Mouse (Mus musculus) hindbrain, embryonic 13.5 days (tissue): ENCODE data around the gene Mrpl53. TPM values are rescaled to one million over a fixed set of nuclear protein-coding genes. Genes with fewer than 3 reads are reported as not detected.
A peak's percentile ranks its signal among the peaks of the same experiment; 100 is the strongest.

Experiments
- ATAC-seq: fragments of 200-750 bp; cut with Nextera tagmentation; 2 replicates; pipeline ENCODE4 v1.8.0; 2017; ENCODE audit warnings: moderate TSS enrichment; ENCODE audit not compliant: low FRiP score
- H3K27ac ChIP-seq: fragments of 300-500 bp; sonication (generic); 2 replicates; pipeline ENCODE4 v1.5.1; 2015; ENCODE audit warnings: inconsistent platforms, mild to moderate bottlenecking, moderate library complexity
- H3K27me3 ChIP-seq: fragments of 300-500 bp; sonication (generic); 2 replicates; pipeline ENCODE4 v1.6.1; 2015; ENCODE audit warnings: mild to moderate bottlenecking, inconsistent platforms
- H3K36me3 ChIP-seq: fragments of 300-500 bp; sonication (generic); 2 replicates; pipeline ENCODE4 v1.6.1; 2015; ENCODE audit warnings: mild to moderate bottlenecking, inconsistent platforms
- H3K4me1 ChIP-seq: fragments of 300-500 bp; sonication (generic); replicated peaks from 2 replicates; pipeline ENCODE4 v1.6.1; 2015; ENCODE audit warnings: inconsistent platforms
- H3K4me2 ChIP-seq: fragments of 300-500 bp; sonication (generic); 2 replicates; pipeline ENCODE4 v1.6.1; 2015; ENCODE audit warnings: inconsistent platforms, mild to moderate bottlenecking, moderate library complexity
- H3K4me3 ChIP-seq: fragments of 300-500 bp; sonication (generic); 2 replicates; pipeline ENCODE4 v1.5.1; 2015; ENCODE audit warnings: mild to moderate bottlenecking, inconsistent platforms
- H3K9ac ChIP-seq: fragments of 300-500 bp; sonication (generic); 2 replicates; pipeline ENCODE4 v1.6.1; 2015; ENCODE audit warnings: mild to moderate bottlenecking, inconsistent platforms
- H3K9me3 ChIP-seq: fragments of 300-500 bp; sonication (generic); 2 replicates; pipeline ENCODE4 v1.6.1; 2016; ENCODE audit warnings: inconsistent platforms
- WGBS: fragments of 180-500 bp; shearing (Covaris S2); methylation state at CpG from one replicate; pipeline ENCODE4 v1.1.7; 2015; 5-methylcytosine and 5-hydroxymethylcytosine counted together
- polyA plus RNA-seq: library from polyadenylated mRNA; unstranded; fragments of >200 nt; fragmentation: Nextera tagmentation; extraction: Ambion mirVana; gene quantifications from 2 replicates; pipeline ENCODE4 v1.2.1, GENCODE M21; 2015

The Mrpl53 gene
- 123 TPM in 2 replicates for polyA plus RNA-seq

- Histone ChIP-seq H3K27ac (peak within 1 kb of the TSS; percentile 88), H3K4me1 (peaks cover 29% of the 10 kb centered on the region), H3K9ac (peak within 1 kb of the TSS; percentile 89), H3K36me3 (peaks cover 23% of the 10 kb centered on the region), H3K4me3 (peak within 1 kb of the TSS; percentile 83), H3K9me3 (no peaks in the 10 kb centered on the region), H3K4me2 (peak within 1 kb of the TSS; percentile 82), H3K27me3 (no peaks in the 10 kb centered on the region)
- ATAC-seq: peak; percentile 90
- WGBS: under 1% methylated on average over 76 of the region's 76 CpGs
These were observed at the start of gene Mrpl53 for GRCm38 (mm10) chr6:83108762-83109668. Gene Mrpl53, plus strand, starts transcription at chr6:83109040.

- no peaks in the 10 kb centered on the region for H3K9me3 ChIP-seq
- H3K27ac ChIP-seq: no peak overlapping the region
- H3K27me3 ChIP-seq: peaks cover 99% of the 10 kb centered on the region
- no peaks in the 10 kb centered on the region for H3K36me3 ChIP-seq
- H3K4me2 ChIP-seq: no peak overlapping the region
- no peak overlapping the region for H3K4me3 ChIP-seq
- 49% methylated on average over 8 of the region's 8 CpGs for WGBS
- no peak overlapping the region for H3K9ac ChIP-seq
- H3K4me1 ChIP-seq: peaks cover 23% of the 10 kb centered on the region
- no peak for ATAC-seq
These were observed 42.8 kb upstream of the Mrpl53 start for GRCm38 (mm10) chr6:83065995-83066394.

- Histone ChIP-seq H3K36me3 (no peaks in the 10 kb centered on the region), H3K4me2 (no peak overlapping the region), H3K9ac (no peak overlapping the region), H3K27me3 (peaks cover 99% of the 10 kb centered on the region), H3K4me1 (peaks cover 27% of the 10 kb centered on the region), H3K27ac (no peak overlapping the region), H3K9me3 (no peaks in the 10 kb centered on the region), H3K4me3 (no peak overlapping the region)
- WGBS: 29% methylated on average over 6 of the region's 6 CpGs
- ATAC-seq: no peak
These were observed 42.4 kb upstream of the Mrpl53 start for GRCm38 (mm10) chr6:83066441-83066840.

- Histone ChIP-seq H3K27me3 (peaks cover 99% of the 10 kb centered on the region), H3K27ac (no peak overlapping the region), H3K36me3 (no peaks in the 10 kb centered on the region), H3K9me3 (no peaks in the 10 kb centered on the region), H3K9ac (no peak overlapping the region), H3K4me3 (peak overlapping the region; percentile 23), H3K4me2 (no peak overlapping the region), H3K4me1 (peaks cover 28% of the 10 kb centered on the region)
- no peak for ATAC-seq
- WGBS: 3% methylated on average over 8 of the region's 8 CpGs
These were observed 40.6 kb upstream of the Mrpl53 start for GRCm38 (mm10) chr6:83068221-83068620.

- Histone ChIP-seq H3K9me3 (no peaks in the 10 kb centered on the region), H3K27me3 (peaks cover 99% of the 10 kb centered on the region), H3K4me2 (peak overlapping the region; percentile 36; the same call in 1 of the 2 replicates), H3K9ac (0 out of 2 replicates have a peak overlapping the region, but pooled peaks have one; percentile 9), H3K4me3 (peak overlapping the region; percentile 23), H3K4me1 (peaks cover 28% of the 10 kb centered on the region), H3K36me3 (no peaks in the 10 kb centered on the region), H3K27ac (no peak overlapping the region)
- no peak for ATAC-seq
- 1% methylated on average over 71 of the region's 81 CpGs for WGBS
These were observed 39.9 kb upstream of the Mrpl53 start for GRCm38 (mm10) chr6:83068706-83069487.

GRCm38 (mm10) chr6:83069488-83070246 lies 39.2 kb upstream of the Mrpl53 start:
- no peak for ATAC-seq
- H3K9ac ChIP-seq: no peak overlapping the region
- peaks cover 99% of the 10 kb centered on the region for H3K27me3 ChIP-seq
- peak overlapping the region; percentile 21 for H3K4me3 ChIP-seq
- peaks cover 28% of the 10 kb centered on the region for H3K4me1 ChIP-seq
- H3K4me2 ChIP-seq: peak overlapping the region; percentile 11; the same call in 1 of the 2 replicates
- WGBS: 2% methylated on average over 66 of the region's 69 CpGs
- no peaks in the 10 kb centered on the region for H3K36me3 ChIP-seq
- no peaks in the 10 kb centered on the region for H3K9me3 ChIP-seq
- H3K27ac ChIP-seq: no peak overlapping the region

- peaks cover 99% of the 10 kb centered on the region for H3K27me3 ChIP-seq
- H3K4me2 ChIP-seq: peak within 1 kb of the TSS; percentile 11; the same call in 1 of the 2 replicates
- 0% methylated on average over 9 of the region's 10 CpGs for WGBS
- ATAC-seq: no peak
- no peak within 1 kb of the TSS for H3K27ac ChIP-seq
- peaks cover 28% of the 10 kb centered on the region for H3K4me1 ChIP-seq
- no peaks in the 10 kb centered on the region for H3K9me3 ChIP-seq
- no peaks in the 10 kb centered on the region for H3K36me3 ChIP-seq
- peak within 1 kb of the TSS; percentile 23 for H3K4me3 ChIP-seq
- H3K9ac ChIP-seq: no peak within 1 kb of the TSS
These were observed 38.8 kb upstream of the Mrpl53 start, which contains the start of gene Tlx2 for GRCm38 (mm10) chr6:83070247-83070310. Gene Tlx2, minus strand, starts transcription at chr6:83070293.

- peaks cover 28% of the 10 kb centered on the region for H3K4me1 ChIP-seq
- no peaks in the 10 kb centered on the region for H3K9me3 ChIP-seq
- ATAC-seq: no peak; the same call in 1 of the 2 replicates
- peak overlapping the region; percentile 11; the same call in 1 of the 2 replicates for H3K4me2 ChIP-seq
- under 1% methylated on average over 56 of the region's 58 CpGs for WGBS
- H3K27ac ChIP-seq: no peak overlapping the region
- peak overlapping the region; percentile 21 for H3K4me3 ChIP-seq
- H3K36me3 ChIP-seq: no peaks in the 10 kb centered on the region
- H3K27me3 ChIP-seq: peaks cover 99% of the 10 kb centered on the region
- H3K9ac ChIP-seq: no peak overlapping the region
These were observed 38.3 kb upstream of the Mrpl53 start for GRCm38 (mm10) chr6:83070311-83071219.

GRCm38 (mm10) chr6:83071220-83071619 lies 37.6 kb upstream of the Mrpl53 start:
- ATAC-seq: no peak
- H3K4me3 ChIP-seq: 0 out of 2 replicates have a peak overlapping the region, but pooled peaks have one; percentile 4

GRCm38 (mm10) chr6:83074979-83075378 lies 33.9 kb upstream of the Mrpl53 start:
- 25% methylated on average over 2 of the region's 2 CpGs for WGBS
- H3K27me3 ChIP-seq: peaks cover 72% of the 10 kb centered on the region

More at GRCm38 (mm10) chr6:83071220-83071619, 37.6 kb upstream of the Mrpl53 start:
- Histone ChIP-seq H3K4me2 (no peak overlapping the region), H3K9ac (no peak overlapping the region), H3K4me1 (peaks cover 28% of the 10 kb centered on the region), H3K27me3 (peaks cover 99% of the 10 kb centered on the region), H3K36me3 (no peaks in the 10 kb centered on the region), H3K27ac (no peak overlapping the region), H3K9me3 (no peaks in the 10 kb centered on the region)
- WGBS: 0% methylated on average over 24 of the region's 24 CpGs

GRCm38 (mm10) chr6:83077630-83078323 lies 31.1 kb upstream of the Mrpl53 start, which contains the start of gene Pcgf1:
Gene Pcgf1, plus strand, starts transcription at chr6:83077869.
- no peaks in the 10 kb centered on the region for H3K9me3 ChIP-seq
- H3K36me3 ChIP-seq: peaks cover 23% of the 10 kb centered on the region
- ATAC-seq: peak; percentile 84
- peak within 1 kb of the TSS; percentile 88 for H3K9ac ChIP-seq
- peak within 1 kb of the TSS; percentile 77 for H3K4me3 ChIP-seq
- peak within 1 kb of the TSS; percentile 94 for H3K4me2 ChIP-seq
- peaks cover 56% of the 10 kb centered on the region for H3K27me3 ChIP-seq
- under 1% methylated on average over 54 of the region's 54 CpGs for WGBS
- H3K27ac ChIP-seq: peak within 1 kb of the TSS; percentile 94
- H3K4me1 ChIP-seq: peaks cover 25% of the 10 kb centered on the region

More at GRCm38 (mm10) chr6:83074979-83075378, 33.9 kb upstream of the Mrpl53 start:
- Histone ChIP-seq H3K36me3 (no peaks in the 10 kb centered on the region), H3K9ac (no peak overlapping the region), H3K4me2 (no peak overlapping the region), H3K27ac (no peak overlapping the region), H3K4me3 (no peak overlapping the region), H3K4me1 (peaks cover 33% of the 10 kb centered on the region), H3K9me3 (no peaks in the 10 kb centered on the region)
- no peak for ATAC-seq
